Mouse (Mus musculus) c-Kit-positive CD71-positive TER-119-positive erythroid progenitor cells, embryonic 14.5 days (primary cell): ENCODE results near the gene Zfp346.

Experiments used
- DNase-seq: peaks from one replicate; pipeline ENCODE4 v3.0.0-alpha.2; 2013; ENCODE audit warnings: low spot score

Zfp346 gene

DNA sequence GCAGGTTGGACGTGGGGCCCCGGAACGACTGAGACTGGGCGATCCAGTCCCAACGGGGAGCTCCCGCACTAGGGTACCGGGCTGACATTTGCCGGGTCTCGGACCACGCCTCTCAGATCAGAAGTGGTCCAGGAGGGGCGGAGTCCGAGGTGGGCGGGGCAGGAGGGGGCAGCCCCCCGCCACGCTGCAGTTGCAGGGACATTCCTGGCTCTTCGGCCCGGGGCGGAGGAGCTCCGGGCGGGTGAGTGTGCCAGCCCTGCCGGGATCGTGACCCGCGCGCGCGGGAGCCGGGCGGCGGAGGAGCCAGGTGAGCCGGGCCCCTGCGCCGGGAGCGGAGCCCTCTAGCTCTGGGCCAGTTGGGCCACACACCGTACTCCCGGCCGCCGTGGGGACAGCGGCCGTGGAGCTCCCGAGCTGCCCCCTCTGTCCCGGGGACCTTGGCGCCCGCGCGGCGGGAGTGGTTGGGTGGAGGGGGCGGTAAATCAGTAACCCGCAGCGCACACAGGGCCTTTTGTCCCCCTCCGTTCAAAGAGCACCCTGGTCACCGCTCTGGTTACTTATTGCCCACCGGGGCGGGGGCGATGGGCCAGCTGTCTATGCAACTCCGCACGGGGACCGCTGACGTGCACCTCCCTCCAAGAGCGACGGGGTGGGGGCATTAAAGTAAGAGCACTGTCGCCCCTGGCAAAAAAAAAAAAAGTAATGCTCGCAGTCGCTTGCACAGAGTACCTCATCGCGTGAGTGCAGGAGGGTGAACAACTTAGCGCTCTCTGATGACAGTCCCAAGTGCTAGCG lies 47.7 kb downstream of the Zfp346 start, which contains the start of gene Fgfr4:
TSS of gene Fgfr4 (plus strand) at position 20 of the 795 bp plus-strand sequence.
- no peak for DNase-seq

DNA sequence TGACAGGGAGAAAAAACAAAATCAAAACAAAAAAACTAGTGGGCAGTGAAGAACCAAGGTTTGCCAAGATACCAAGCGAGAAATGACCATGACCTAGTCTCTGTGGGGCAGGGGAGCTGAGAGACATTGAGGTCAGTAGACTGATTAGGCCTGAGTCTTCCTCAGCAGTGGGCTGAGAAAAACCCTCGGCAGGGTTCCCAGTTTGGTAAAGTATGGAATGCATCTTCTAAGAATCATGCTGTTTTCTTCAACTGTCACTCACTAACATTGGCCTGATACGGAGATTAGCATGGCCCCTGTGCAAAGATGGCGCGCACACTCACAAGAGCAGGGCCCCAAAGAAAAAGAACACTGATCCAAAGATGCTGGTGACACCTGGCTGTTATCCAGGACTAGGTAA lies 48.8 kb downstream of the Zfp346 start:
- no peak for DNase-seq

DNA sequence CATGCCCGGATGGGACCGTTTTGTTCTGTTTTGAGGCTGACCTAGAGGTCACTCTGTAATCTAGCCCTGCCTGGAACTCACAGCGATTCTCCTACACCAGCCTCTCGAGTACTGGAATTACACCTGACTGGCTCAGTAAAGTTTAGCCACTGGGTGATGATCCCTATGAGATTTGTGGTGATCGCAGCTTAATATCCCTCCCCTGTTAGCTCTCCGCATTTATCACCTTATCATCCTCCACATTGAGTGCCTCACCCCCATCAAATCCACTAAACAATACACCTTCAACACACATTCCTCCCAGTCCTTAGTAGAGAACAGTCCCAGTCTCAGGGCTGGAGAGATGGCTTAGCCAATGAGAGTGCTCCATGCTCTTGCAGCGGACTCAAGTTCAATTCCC lies 57.3 kb downstream of the Zfp346 start:
- DNase-seq: no peak

DNA sequence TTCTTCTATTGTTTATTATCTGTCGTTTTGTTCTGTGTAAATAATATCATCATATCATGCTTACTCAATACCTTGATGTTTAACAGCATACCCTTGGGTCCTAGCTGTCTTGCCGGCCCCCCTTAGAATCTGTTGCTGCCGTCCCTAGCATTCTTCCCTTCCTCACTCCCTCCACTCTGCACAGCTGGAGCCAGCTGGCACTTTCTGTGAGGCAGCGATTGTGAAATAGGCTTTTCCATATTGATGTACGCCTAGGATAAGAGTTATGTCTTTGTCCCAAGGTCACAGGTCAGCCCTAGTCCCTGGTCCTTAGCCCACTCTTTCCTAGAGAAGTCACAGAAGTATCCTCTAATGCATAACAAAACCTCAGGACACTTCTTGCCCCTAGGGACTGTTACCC lies 58.4 kb downstream of the Zfp346 start:
- no peak for DNase-seq

GRCm38 (mm10) chr13:55165831-55166339 lies 60.8 kb downstream of the Zfp346 start:
- DNase-seq: no peak

GRCm38 (mm10) chr13:55166806-55167725 lies 62.0 kb downstream of the Zfp346 start:
- no peak for DNase-seq

- no peak for DNase-seq
These were observed 62.7 kb downstream of the Zfp346 start for GRCm38 (mm10) chr13:55167798-55168197.

DNA sequence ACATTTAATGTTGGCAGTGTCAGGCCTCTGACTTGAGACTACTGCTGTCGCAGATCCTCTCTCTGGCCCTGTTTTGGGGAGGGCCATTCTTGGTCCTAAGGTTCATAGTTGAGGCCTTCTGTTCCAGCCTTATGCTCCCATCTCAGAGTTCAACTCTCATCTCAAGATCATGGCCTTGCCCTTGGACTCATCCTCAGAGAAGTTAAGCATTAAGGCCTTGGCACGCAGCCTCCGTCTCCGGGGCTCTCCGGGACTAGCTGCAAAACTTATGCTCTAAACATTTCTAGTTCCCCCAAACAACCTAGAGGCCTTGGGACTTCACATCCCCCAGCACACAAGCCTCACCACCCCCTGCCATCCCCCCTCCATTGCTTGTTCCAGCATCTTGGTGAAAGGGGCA lies 63.1 kb downstream of the Zfp346 start:
- DNase-seq: no peak

GRCm38 (mm10) chr13:55168958-55169369 lies 63.9 kb downstream of the Zfp346 start:
- DNase-seq: no peak

DNA sequence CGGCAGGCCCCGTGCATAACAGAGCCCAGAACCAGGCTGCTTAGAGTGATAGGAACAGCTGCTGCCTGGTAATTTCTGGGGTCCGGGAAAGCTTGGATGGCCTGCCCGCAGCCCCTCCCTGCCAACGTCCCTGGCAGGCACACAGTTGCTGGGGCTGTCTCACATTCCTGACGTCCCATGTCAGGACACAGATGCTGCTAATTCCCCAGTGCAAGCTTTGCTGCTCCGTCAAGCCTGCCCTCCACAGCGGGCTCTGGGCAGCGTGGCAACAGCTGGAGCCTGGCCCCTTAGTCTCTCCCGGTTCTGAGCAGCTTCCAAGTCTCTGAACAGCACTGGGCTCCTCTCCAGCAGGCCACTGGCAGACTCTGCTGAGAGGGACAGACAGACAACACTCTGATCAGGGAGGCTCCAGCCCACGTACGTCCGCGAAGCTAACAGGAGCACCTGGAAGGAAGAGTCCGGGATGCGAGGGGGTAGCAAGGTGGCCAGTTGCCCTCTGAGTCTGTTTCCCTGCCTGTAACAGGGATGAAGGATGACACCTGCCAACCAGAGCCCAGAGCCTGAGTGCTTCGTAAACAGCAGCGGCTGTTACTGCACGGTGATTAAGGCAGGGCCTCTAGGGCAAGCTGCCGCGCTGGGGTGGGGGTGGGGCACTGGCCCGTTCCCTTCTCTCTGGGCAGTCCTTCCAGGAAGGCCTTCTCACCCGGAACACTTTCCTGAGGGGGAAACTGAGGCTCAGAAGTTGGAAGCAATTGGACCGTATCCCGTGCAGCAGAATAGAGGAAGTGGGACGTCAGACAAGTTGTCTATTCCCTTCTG lies 66.6 kb downstream of the Zfp346 start:
- no peak for DNase-seq

DNA sequence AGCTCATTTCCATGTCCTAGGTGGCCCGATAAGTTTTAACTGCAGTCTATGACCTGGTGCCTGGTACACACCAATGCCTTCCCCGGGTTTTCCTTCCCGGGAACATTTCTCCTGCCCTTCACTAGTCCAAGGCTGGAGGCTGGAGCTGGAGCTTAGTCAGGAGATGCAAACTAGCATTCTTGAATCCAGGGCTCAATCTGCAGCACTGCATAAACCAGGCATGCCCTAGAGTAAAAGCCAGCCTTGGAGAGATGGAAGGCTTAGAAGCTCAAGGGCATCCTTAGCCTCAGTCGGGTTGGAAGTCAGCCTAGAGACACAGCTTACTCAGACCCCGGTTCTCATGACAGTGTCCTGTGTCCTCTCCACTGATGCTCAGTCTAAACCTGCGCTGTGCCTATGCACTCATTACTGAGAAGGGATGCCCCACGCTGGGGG lies 67.2 kb downstream of the Zfp346 start:
- no peak for DNase-seq

DNA sequence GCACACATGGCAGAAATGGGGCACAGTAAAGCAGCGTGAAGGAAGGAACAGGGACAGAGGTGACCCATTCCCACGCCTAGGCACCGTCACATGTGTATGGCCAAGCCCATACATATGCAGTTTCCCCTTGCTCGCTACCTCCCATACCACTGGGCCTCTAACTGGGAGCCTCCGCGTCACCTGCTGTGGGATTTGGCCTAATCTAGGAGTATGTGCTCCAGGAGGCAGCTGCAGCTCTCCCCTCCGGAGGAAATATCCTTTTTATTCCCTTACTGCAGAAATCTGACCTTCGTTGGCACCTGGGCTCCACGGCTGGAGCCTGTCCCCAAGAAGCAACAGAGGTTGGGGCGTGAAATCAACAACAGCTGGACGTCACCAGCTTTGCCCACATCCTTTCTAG lies 69.2 kb downstream of the Zfp346 start:
- no peak for DNase-seq

DNA sequence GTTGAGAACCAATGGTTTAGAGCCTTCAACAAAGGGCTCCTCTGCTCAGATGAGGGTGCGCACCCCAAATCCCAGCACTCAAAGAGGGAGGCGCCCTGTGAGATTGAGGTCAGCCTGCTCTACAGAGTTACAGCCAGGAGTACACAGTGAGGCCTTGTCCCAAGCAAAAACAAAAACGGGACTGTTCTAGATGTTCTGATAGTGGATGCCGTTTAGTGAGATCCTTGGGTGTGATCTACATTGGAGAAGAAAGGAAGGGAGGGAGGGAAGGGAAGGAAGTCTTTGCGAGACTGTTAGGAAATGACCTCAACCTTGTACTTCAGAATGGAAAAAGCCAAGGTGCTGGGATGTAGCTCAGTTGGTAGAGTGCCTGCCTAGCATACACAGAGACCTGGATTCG lies 71.2 kb downstream of the Zfp346 start:
- DNase-seq: no peak

DNA sequence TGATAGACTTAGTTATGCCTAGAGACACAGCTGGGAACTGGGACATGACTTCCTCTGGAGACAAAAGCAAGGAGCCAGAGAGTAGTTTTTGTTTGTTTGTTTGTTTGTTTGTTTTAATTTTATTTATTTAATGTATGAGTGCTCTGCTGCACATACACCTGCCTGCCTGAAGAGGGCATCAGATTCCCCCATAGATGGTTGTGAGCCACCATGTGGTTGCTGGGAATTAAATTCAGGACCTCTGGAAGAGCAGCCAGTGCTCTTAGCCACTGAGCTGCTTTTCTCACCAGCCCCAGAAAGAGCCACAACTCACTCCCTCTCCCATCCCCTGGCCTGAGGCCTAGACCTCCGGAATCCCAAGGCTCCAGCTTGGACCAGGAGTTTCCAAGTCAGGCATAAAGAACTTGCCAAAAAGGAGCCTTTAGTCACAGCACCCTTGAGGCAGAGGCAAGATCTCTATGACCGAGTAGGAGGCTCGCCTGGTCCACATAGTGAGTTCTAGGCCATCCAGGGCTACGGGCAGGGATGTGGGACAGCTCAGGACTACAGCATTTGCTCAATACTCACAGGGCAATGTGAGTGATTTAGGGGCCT lies 72.9 kb downstream of the Zfp346 start:
- no peak for DNase-seq

- peak; percentile 67 for DNase-seq
These were observed 73.4 kb downstream of the Zfp346 start for GRCm38 (mm10) chr13:55178556-55178955.

DNA sequence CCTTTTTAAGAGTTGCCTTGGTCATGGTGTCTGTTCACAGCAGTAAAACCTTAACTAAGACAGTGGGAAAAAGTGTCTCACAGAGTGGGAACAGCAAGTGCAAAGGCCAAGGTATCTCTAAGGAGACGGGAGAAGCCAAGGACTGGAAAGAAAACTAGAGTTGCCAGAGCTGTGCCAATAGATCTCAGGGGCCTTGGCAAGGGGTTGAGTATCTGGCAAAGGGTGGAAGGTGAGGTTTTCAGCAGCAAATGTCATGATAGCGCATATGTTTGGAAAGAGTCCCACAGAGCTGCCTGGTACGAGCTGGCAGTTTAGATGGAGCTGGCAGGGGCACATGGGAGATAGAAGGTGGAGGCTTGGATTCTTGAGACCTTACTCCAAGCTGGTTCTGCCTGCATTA lies 74.5 kb downstream of the Zfp346 start:
- DNase-seq: no peak

GRCm38 (mm10) chr13:55181786-55182172 lies 76.7 kb downstream of the Zfp346 start:
- DNase-seq: no peak

DNA sequence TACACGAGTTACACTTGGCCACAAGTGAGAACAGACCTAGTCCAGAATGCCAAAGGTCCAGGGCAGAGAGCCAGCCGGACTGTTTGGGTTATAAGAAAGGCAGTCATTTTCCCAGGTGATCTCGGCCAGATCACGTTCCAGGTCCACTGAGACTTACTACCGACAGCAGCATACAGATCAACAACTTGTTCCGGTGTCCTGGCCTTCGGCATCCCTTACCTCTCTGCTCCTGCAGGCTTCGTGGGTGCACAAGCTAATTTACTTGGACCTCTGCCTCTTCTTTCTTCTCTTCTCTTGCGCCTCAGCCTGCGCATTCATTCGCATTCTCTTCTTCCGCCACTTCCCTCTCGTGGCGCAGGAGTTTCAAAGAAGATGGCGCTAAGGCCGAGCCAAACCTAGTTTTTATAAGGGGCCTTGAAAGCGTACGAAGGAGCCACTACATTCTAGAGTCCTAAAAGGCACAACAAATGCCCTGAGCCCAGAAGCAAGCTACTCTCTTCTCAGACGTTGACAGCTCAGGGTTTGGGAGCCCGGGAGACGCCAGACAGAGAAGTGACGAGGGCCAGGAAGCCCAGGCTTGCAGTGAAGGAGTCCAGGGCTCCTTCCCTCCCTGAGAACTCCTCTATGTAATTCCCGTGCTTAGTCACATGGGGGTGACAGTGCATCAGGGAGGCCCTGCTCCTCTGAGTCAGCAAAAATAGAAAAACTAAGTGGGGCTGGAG lies 77.2 kb downstream of the Zfp346 start:
- peak; percentile 58 for DNase-seq

DNA sequence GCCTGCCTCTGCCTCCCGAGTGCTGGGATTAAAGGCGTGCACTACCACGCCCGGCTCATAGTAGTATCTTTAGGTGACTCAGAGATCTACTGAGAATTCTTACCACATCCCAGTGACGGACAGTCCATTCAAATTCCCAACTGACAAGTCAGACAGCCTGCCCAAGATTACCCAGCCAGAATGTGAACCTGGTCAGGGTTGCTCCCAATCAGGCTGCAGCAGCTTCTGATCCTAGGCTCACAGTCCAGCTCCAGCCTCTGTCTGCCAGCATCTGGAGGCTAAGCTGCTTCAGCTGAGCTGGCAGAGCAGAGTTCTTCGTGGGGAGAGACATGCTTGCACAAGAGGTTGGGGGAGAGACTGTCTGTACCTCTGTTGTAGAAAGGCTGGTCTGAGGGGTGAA lies 78.3 kb downstream of the Zfp346 start:
- no peak for DNase-seq
